Mouse (Mus musculus): Measurements from ENCODE around the gene Crkl. TPM values are rescaled to one million over a fixed set of nuclear protein-coding genes. Genes with fewer than 3 reads are reported as not detected.

The Crkl gene
- polyA plus RNA-seq, 1 experiment from 2014 or later: 68.9 TPM

Other genes with a start within 250 kb of the Crkl start
- gene Ube2l3, start 249.3 kb upstream of the Crkl start, polyA plus RNA-seq (2016; fragmentation: Nextera tagmentation; extraction: Ambion mirVana): 341 and 377 TPM in 2 replicates
- 0.28 and 0.49 TPM in 2 replicates for gene Rimbp3, start 243.4 kb upstream of the Crkl start, polyA plus RNA-seq (2016; fragmentation: Nextera tagmentation; extraction: Ambion mirVana)
- 8.6 and 10.6 TPM in 2 replicates for gene Hic2, start 218.4 kb upstream of the Crkl start, polyA plus RNA-seq (2016; fragmentation: Nextera tagmentation; extraction: Ambion mirVana)
- 7.3 and 7.7 TPM in 2 replicates for gene Tmem191c, start 175.9 kb upstream of the Crkl start, polyA plus RNA-seq (2016; fragmentation: Nextera tagmentation; extraction: Ambion mirVana)
- 1.3 and 20.4 TPM in 2 replicates for gene Serpind1, start 120.6 kb upstream of the Crkl start, polyA plus RNA-seq (2016; fragmentation: Nextera tagmentation; extraction: Ambion mirVana)
- 12.3 and 13.6 TPM in 2 replicates for gene Snap29, start 46.0 kb upstream of the Crkl start, polyA plus RNA-seq (2016; fragmentation: Nextera tagmentation; extraction: Ambion mirVana)
- 33.6 and 40.8 TPM in 2 replicates for gene Pi4ka, start 45.7 kb upstream of the Crkl start, polyA plus RNA-seq (2016; fragmentation: Nextera tagmentation; extraction: Ambion mirVana)
- 0.71 and 0.97 TPM in 2 replicates for gene Aifm3, start 37.6 kb downstream of the Crkl start, polyA plus RNA-seq (2016; fragmentation: Nextera tagmentation; extraction: Ambion mirVana)
- gene Lztr1, start 56.7 kb downstream of the Crkl start, polyA plus RNA-seq (2016; fragmentation: Nextera tagmentation; extraction: Ambion mirVana): 60.0 and 69.8 TPM in 2 replicates
- gene Thap7, start 79.1 kb downstream of the Crkl start, polyA plus RNA-seq (2016; fragmentation: Nextera tagmentation; extraction: Ambion mirVana): 40.8 and 48.4 TPM in 2 replicates
- gene Lrrc74b, start 109.3 kb downstream of the Crkl start, polyA plus RNA-seq (2016; fragmentation: Nextera tagmentation; extraction: Ambion mirVana): 0.12 and 0.26 TPM in 2 replicates
- gene P2rx6, start 109.9 kb downstream of the Crkl start, polyA plus RNA-seq (2016; fragmentation: Nextera tagmentation; extraction: Ambion mirVana): 0.39 and 0.73 TPM in 2 replicates
- 3.3 and 8.5 TPM in 2 replicates for gene Slc7a4, start 131.2 kb downstream of the Crkl start, polyA plus RNA-seq (2016; fragmentation: Nextera tagmentation; extraction: Ambion mirVana)
- gene Smpd4, start 167.4 kb downstream of the Crkl start, polyA plus RNA-seq (2016; fragmentation: Nextera tagmentation; extraction: Ambion mirVana): 39.1 and 44.2 TPM in 2 replicates
- gene Ccdc74a, start 194.5 kb downstream of the Crkl start, polyA plus RNA-seq (2016; fragmentation: Nextera tagmentation; extraction: Ambion mirVana): 4.4 and 5.8 TPM in 2 replicates

Data from heart, embryonic 10.5 days (tissue).